Mouse (Mus musculus) testis, adult 2 months (tissue): ENCODE results near the gene Srsf7.

Experiments used
- CTCF ChIP-seq: fragments of 200-500 bp; IDR thresholded peaks from 2 replicates; pipeline ENCODE4 v1.5.1; 2012; ENCODE audit warnings: low read depth, mild to moderate bottlenecking, inconsistent platforms, low read length, moderate library complexity; ENCODE audit not compliant: control insufficient read depth, insufficient read depth, insufficient replicate concordance
- POLR2A ChIP-seq: fragments of 200-500 bp; IDR thresholded peaks from 2 replicates; pipeline ENCODE4 v1.6.1; 2012; ENCODE audit warnings: low read depth, mild to moderate bottlenecking, inconsistent platforms, low read length, moderate library complexity; ENCODE audit not compliant: control insufficient read depth

DNA sequence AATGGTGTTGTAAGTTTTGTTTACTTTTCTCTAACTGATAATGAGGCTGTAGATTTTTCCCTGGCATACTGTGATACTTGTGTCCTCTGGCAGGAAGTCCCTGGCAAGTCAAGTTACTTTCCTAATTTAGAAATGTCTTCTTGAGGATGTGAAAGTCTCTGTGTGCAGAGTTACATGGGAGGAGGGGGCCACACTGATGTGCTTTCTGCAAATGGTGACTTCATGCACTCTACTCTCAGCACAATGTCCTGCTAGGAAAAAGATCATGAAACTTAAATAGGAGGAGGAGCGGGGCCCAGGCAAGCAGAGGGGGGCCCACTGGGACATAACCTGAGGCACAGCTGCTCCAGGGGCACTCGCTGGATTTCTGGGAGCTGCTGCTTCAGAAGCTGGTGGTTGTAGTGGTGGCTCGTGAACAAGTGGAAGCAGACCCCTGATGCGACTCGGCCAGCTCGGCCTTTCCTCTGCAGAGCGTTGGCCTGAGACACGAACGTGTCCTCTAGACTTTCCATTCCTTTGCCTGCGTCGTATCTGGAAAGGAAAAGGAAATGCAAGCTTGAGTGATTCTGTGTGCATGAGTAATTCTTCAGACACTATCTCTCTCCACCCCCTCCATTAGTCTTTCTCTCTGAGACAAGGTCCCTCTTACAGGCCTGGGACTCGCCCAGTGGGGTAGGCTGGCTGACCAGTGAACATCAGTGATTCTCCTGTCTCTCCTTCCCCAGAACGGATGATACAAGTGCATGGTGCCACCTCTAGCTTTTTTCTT is 45.8 kb upstream of the Srsf7 start:
- TF ChIP-seq CTCF (no peak), POLR2A (no peak)
